Mouse (Mus musculus) forebrain, postnatal 0 days (tissue): ENCODE data around the gene Acoxl. TPM values are rescaled to one million over a fixed set of nuclear protein-coding genes. Genes with fewer than 3 reads are reported as not detected.
"Not testable (repeated sequence)": the region's sequence is repeated elsewhere in the genome, so short reads cannot be mapped to it uniquely, and the experiment has no call there.

ENCODE experiments used
- ATAC-seq: fragments of 200-750 bp; cut with Nextera tagmentation; 2 replicates; pipeline ENCODE4 v1.8.0; 2017; ENCODE audit warnings: mild to moderate bottlenecking, moderate library complexity
- DNase-seq: peaks from one replicate; pipeline ENCODE4 v3.0.0-alpha.2; 2015
- H3K27ac ChIP-seq: fragments of 300-500 bp; sonication (generic); 2 replicates; pipeline ENCODE4 v1.5.1; 2014; ENCODE audit warnings: low read depth, mild to moderate bottlenecking, antibody characterized with exemption, low read length, moderate library complexity, mixed read lengths
- H3K27me3 ChIP-seq: fragments of 300-500 bp; sonication (generic); 2 replicates; pipeline ENCODE4 v1.6.1; 2014; ENCODE audit warnings: mild to moderate bottlenecking, low read length, mixed read lengths; ENCODE audit not compliant: insufficient read depth
- H3K36me3 ChIP-seq: fragments of 300-500 bp; sonication (generic); 2 replicates; pipeline ENCODE4 v1.6.1; 2014; ENCODE audit warnings: mild to moderate bottlenecking, moderate library complexity; ENCODE audit not compliant: insufficient read depth
- H3K4me1 ChIP-seq: fragments of 300-500 bp; sonication (generic); 2 replicates; pipeline ENCODE4 v1.6.1; 2014; ENCODE audit warnings: antibody characterized with exemption; ENCODE audit not compliant: insufficient read depth
- H3K4me2 ChIP-seq: fragments of 300-500 bp; sonication (generic); 2 replicates; pipeline ENCODE4 v1.6.1; 2014; ENCODE audit warnings: low read depth, mild to moderate bottlenecking, moderate library complexity
- H3K4me3 ChIP-seq: fragments of 300-500 bp; sonication (generic); 2 replicates; pipeline ENCODE4 v1.5.1; 2014; ENCODE audit warnings: low read depth, low read length, mixed read lengths
- H3K9ac ChIP-seq: fragments of 300-500 bp; sonication (generic); 2 replicates; pipeline ENCODE4 v1.6.1; 2014; ENCODE audit warnings: mild to moderate bottlenecking
- H3K9me3 ChIP-seq: fragments of 300-500 bp; sonication (generic); 2 replicates; pipeline ENCODE4 v1.6.1; 2016; ENCODE audit warnings: low read length
- CTCF ChIP-seq: sonication (generic); IDR thresholded peaks from 2 replicates; pipeline ENCODE4 v1.5.1; 2016; ENCODE audit warnings: antibody characterized with exemption, control low read depth, low read depth
- WGBS: fragments of 180-500 bp; shearing (Covaris S2); extraction: QIAGEN DNeasy Blood & Tissue Kit; methylation state at CpG from one replicate; pipeline ENCODE4 v1.1.7; 2014; 5-methylcytosine and 5-hydroxymethylcytosine counted together
- polyA plus RNA-seq: library from polyadenylated mRNA; unstranded; fragments of >200 nt; fragmentation: Nextera tagmentation; extraction: Ambion mirVana; gene quantifications from 2 replicates; pipeline ENCODE4 v1.2.1, GENCODE M21; 2015
- total RNA-seq: library from RNA; depleted of rRNA; stranded (reverse); fragments of >200 nt; gene quantifications from 2 replicates; pipeline ENCODE4 v1.2.3, GENCODE M21; 2014

Gene Acoxl
- total and polyA plus RNA-seq, 2 experiments from 2014 or later: 0.10 TPM; not detected in 1

GRCm38 (mm10) chr2:128094196-128094595 lies 255.5 kb downstream of the Acoxl start:
- no peak overlapping the region for H3K9ac ChIP-seq
- WGBS: 90% methylated on average over 5 of the region's 5 CpGs
- H3K36me3 ChIP-seq: no peaks in the 10 kb centered on the region
- no peak overlapping the region for H3K4me2 ChIP-seq
- H3K9me3 ChIP-seq: no peaks in the 10 kb centered on the region
- H3K27ac ChIP-seq: no peak overlapping the region
- ATAC-seq (no peak), DNase-seq (no peak)
- H3K4me3 ChIP-seq: no peak overlapping the region
- H3K27me3 ChIP-seq: no peaks in the 10 kb centered on the region
- TF ChIP-seq CTCF: no peak
- H3K4me1 ChIP-seq: no peaks in the 10 kb centered on the region

DNA sequence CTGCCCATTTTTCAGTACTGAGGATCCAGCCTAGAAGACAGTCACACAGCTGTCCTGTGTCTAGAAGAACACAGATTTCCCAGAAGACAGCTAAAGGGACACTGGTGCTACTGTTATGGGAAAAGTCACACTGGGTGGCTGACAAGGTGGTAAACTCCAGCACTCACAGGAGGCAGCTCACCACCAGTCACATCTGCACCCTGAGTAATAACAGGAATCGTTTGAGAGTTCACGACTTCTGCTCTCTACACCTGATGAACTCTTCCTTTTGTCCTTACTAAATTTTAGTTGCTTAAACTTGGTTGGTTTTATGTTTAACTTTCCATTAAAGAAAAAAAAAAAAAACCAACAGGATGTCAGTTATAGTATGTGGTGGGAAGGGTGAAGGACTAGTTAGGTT lies 255.9 kb downstream of the Acoxl start:
- TF ChIP-seq CTCF: no peak
- 91% methylated on average over 2 of the region's 2 CpGs for WGBS
- Histone ChIP-seq H3K36me3 (no peaks in the 10 kb centered on the region), H3K4me3 (no peak overlapping the region), H3K4me2 (no peak overlapping the region), H3K9me3 (no peaks in the 10 kb centered on the region), H3K27me3 (no peaks in the 10 kb centered on the region), H3K9ac (no peak overlapping the region), H3K4me1 (no peaks in the 10 kb centered on the region), H3K27ac (no peak overlapping the region)
- DNase-seq (no peak), ATAC-seq (no peak)

DNA sequence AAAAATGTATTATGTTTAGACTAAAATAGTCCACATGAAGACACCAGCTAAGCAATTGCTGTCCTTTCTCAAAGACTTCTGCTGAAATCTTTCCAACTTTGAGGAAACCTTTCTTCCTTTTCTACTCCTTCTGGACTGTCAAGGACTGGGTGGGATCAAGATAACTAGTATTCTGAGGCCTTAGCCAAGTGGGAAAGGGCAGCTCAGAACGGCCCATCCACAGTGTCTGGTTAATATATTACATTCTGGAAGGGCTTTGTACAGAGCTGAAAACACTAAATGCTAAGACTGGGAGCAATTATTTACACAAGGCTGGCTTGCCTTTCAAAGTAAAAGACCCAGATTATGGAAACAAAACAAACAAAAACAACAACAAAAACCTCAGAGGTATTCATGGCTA lies 256.6 kb downstream of the Acoxl start:
- H3K9me3 ChIP-seq: no peaks in the 10 kb centered on the region
- H3K36me3 ChIP-seq: no peaks in the 10 kb centered on the region
- no peaks in the 10 kb centered on the region for H3K27me3 ChIP-seq
- ATAC-seq: no peak
- no peaks in the 10 kb centered on the region for H3K4me1 ChIP-seq
- H3K4me2 ChIP-seq: no peak overlapping the region
- 26% methylated on average over 1 of the region's 1 CpGs for WGBS
- H3K4me3 ChIP-seq: no peak overlapping the region
- no peak for TF ChIP-seq CTCF
- H3K9ac ChIP-seq: no peak overlapping the region
- no peak for DNase-seq
- no peak overlapping the region for H3K27ac ChIP-seq

- no peak for TF ChIP-seq CTCF
- no peaks in the 10 kb centered on the region for H3K9me3 ChIP-seq
- 85% methylated on average over 1 of the region's 1 CpGs for WGBS
- no peaks in the 10 kb centered on the region for H3K4me1 ChIP-seq
- no peak overlapping the region for H3K27ac ChIP-seq
- H3K4me2 ChIP-seq: no peak overlapping the region
- H3K9ac ChIP-seq: no peak overlapping the region
- DNase-seq (no peak), ATAC-seq (no peak)
- no peaks in the 10 kb centered on the region for H3K36me3 ChIP-seq
- no peak overlapping the region for H3K4me3 ChIP-seq
- no peaks in the 10 kb centered on the region for H3K27me3 ChIP-seq
Observed at GRCm38 (mm10) chr2:128096070-128096469, 257.4 kb downstream of the Acoxl start.

DNA sequence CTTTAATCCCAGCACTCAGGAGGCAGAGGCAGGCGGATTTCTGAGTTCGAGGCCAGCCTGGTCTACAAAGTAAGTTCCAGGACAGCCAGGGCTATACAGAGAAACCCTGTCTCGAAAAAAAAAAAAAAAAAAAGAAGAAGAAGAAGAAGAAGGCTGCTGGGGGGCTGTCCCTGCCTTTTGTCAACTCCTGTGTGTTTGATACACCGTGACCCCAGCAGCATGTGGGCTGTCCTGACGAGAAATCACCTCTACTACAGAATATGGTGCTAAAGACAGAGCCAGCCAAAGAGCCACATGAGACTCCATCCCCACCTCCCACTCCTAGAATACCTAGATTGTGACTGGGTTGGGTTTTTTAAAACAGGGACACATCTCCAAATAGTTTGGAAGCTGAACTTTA lies 259.4 kb downstream of the Acoxl start:
- not testable (repeated sequence) for H3K27ac ChIP-seq, DNase-seq, H3K4me2 ChIP-seq, H3K4me3 ChIP-seq, H3K36me3 ChIP-seq, H3K4me1 ChIP-seq, H3K9me3 ChIP-seq, ATAC-seq, H3K9ac ChIP-seq, H3K27me3 ChIP-seq
- WGBS: 93% methylated on average over 4 of the region's 5 CpGs

- WGBS: 95% methylated on average over 9 of the region's 9 CpGs
- no peaks in the 10 kb centered on the region for H3K9me3 ChIP-seq
- TF ChIP-seq CTCF: no peak
- H3K4me1 ChIP-seq: no peaks in the 10 kb centered on the region
- H3K4me2 ChIP-seq: no peak overlapping the region
- H3K27me3 ChIP-seq: no peaks in the 10 kb centered on the region
- no peaks in the 10 kb centered on the region for H3K36me3 ChIP-seq
- no peak overlapping the region for H3K9ac ChIP-seq
- H3K4me3 ChIP-seq: no peak overlapping the region
- ATAC-seq (no peak), DNase-seq (no peak)
- no peak overlapping the region for H3K27ac ChIP-seq
Observed at GRCm38 (mm10) chr2:128102086-128102485, 263.4 kb downstream of the Acoxl start.

DNA sequence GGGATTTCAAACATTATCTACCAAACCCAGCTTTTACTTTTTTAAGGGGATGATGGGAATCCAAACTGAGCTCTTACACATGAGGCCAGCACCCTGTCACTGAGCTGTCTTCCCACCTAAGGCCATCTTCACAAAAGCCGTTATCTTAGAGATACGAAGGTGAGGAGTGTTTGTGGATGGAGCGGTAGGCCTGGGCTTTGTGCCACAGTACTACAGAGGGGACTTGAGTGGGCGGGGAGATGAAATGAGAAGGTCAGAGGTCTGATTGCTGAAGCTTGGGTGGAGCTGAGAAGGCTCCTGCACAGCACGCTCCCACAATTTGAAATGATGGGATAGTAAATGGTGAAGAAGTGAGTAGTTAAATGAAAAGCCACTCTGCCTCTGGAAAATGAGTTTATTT lies 266.1 kb downstream of the Acoxl start:
- H3K4me1 ChIP-seq: no peaks in the 10 kb centered on the region
- H3K9ac ChIP-seq: no peak overlapping the region
- H3K9me3 ChIP-seq: no peaks in the 10 kb centered on the region
- no peak overlapping the region for H3K27ac ChIP-seq
- H3K4me3 ChIP-seq: no peak overlapping the region
- H3K36me3 ChIP-seq: no peaks in the 10 kb centered on the region
- DNase-seq (no peak), ATAC-seq (no peak)
- no peaks in the 10 kb centered on the region for H3K27me3 ChIP-seq
- H3K4me2 ChIP-seq: no peak overlapping the region
- 80% methylated on average over 5 of the region's 5 CpGs for WGBS
- TF ChIP-seq CTCF: no peak

GRCm38 (mm10) chr2:128105651-128106050 lies 267.0 kb downstream of the Acoxl start:
- no peaks in the 10 kb centered on the region for H3K4me1 ChIP-seq
- H3K27ac ChIP-seq: no peak overlapping the region
- H3K27me3 ChIP-seq: no peaks in the 10 kb centered on the region
- no peak overlapping the region for H3K4me2 ChIP-seq
- 90% methylated on average over 11 of the region's 11 CpGs for WGBS
- TF ChIP-seq CTCF: no peak
- H3K9me3 ChIP-seq: no peaks in the 10 kb centered on the region
- H3K4me3 ChIP-seq: no peak overlapping the region
- H3K36me3 ChIP-seq: no peaks in the 10 kb centered on the region
- DNase-seq: no peak
- H3K9ac ChIP-seq: no peak overlapping the region
- no peak for ATAC-seq
